Mouse (Mus musculus) liver, postnatal 0 days (tissue): ENCODE results near the gene Ttll5. TPM values are rescaled to one million over a fixed set of nuclear protein-coding genes. Genes with fewer than 3 reads are reported as not detected.

Experiments
- ATAC-seq: fragments of 200-750 bp; cut with Nextera tagmentation; 2 replicates; pipeline ENCODE4 v1.8.0; 2017; ENCODE audit warnings: mild to moderate bottlenecking, moderate library complexity
- DNase-seq: peaks from one replicate; pipeline ENCODE4 v3.0.0-alpha.2; 2016
- H3K27ac ChIP-seq: fragments of 300-500 bp; sonication (generic); 2 replicates; pipeline ENCODE4 v1.5.1; 2014; ENCODE audit warnings: antibody characterized with exemption, moderate library complexity, mild to moderate bottlenecking, low read depth
- H3K27me3 ChIP-seq: fragments of 300-500 bp; sonication (generic); 2 replicates; pipeline ENCODE4 v1.6.1; 2014; ENCODE audit warnings: low read length, control low read depth, mixed read lengths; ENCODE audit not compliant: insufficient read depth
- H3K36me3 ChIP-seq: fragments of 300-500 bp; sonication (generic); replicated peaks from 2 replicates; pipeline ENCODE4 v1.6.1; 2014; ENCODE audit warnings: mild to moderate bottlenecking, control low read depth, low read length, moderate library complexity, mixed read lengths; ENCODE audit not compliant: insufficient read depth
- H3K4me1 ChIP-seq: fragments of 300-500 bp; sonication (generic); 2 replicates; pipeline ENCODE4 v1.6.1; 2014; ENCODE audit warnings: antibody characterized with exemption, mild to moderate bottlenecking, control low read depth; ENCODE audit not compliant: insufficient read depth
- H3K4me2 ChIP-seq: fragments of 300-500 bp; sonication (generic); 2 replicates; pipeline ENCODE4 v1.6.1; 2014; ENCODE audit warnings: low read depth, mild to moderate bottlenecking, low read length, moderate library complexity, mixed read lengths
- H3K4me3 ChIP-seq: fragments of 300-500 bp; sonication (generic); 2 replicates; pipeline ENCODE4 v1.5.1; 2014; ENCODE audit warnings: low read depth, low read length
- H3K9ac ChIP-seq: fragments of 300-500 bp; sonication (generic); replicated peaks from 2 replicates; pipeline ENCODE4 v1.6.1; 2014; ENCODE audit warnings: mild to moderate bottlenecking, moderate library complexity
- H3K9me3 ChIP-seq: fragments of 300-500 bp; sonication (generic); 2 replicates; pipeline ENCODE4 v1.6.1; 2016; ENCODE audit warnings: mild to moderate bottlenecking, control low read depth, low read length, mixed read lengths
- CTCF ChIP-seq: sonication (generic); IDR thresholded peaks from 2 replicates; pipeline ENCODE4 v1.5.1; 2016; ENCODE audit warnings: antibody characterized with exemption, low read depth
- EP300 ChIP-seq: IDR thresholded peaks from 2 replicates; pipeline ENCODE4 v1.6.1; 2016; ENCODE audit warnings: antibody characterized with exemption, low read depth, mild to moderate bottlenecking
- WGBS: fragments of 180-500 bp; shearing (Covaris S2); extraction: QIAGEN DNeasy Blood & Tissue Kit; methylation state at CpG from one replicate; pipeline ENCODE4 v1.1.7; 2014; ENCODE audit not compliant: insufficient replicate concordance; 5-methylcytosine and 5-hydroxymethylcytosine counted together
- polyA plus RNA-seq: library from polyadenylated mRNA; unstranded; fragments of >200 nt; fragmentation: Nextera tagmentation; extraction: Ambion mirVana; gene quantifications from 2 replicates; pipeline ENCODE4 v1.2.1, GENCODE M21; 2015

Ttll5 gene
- polyA plus RNA-seq, 1 experiment from 2014 or later = 2.8 TPM

DNA sequence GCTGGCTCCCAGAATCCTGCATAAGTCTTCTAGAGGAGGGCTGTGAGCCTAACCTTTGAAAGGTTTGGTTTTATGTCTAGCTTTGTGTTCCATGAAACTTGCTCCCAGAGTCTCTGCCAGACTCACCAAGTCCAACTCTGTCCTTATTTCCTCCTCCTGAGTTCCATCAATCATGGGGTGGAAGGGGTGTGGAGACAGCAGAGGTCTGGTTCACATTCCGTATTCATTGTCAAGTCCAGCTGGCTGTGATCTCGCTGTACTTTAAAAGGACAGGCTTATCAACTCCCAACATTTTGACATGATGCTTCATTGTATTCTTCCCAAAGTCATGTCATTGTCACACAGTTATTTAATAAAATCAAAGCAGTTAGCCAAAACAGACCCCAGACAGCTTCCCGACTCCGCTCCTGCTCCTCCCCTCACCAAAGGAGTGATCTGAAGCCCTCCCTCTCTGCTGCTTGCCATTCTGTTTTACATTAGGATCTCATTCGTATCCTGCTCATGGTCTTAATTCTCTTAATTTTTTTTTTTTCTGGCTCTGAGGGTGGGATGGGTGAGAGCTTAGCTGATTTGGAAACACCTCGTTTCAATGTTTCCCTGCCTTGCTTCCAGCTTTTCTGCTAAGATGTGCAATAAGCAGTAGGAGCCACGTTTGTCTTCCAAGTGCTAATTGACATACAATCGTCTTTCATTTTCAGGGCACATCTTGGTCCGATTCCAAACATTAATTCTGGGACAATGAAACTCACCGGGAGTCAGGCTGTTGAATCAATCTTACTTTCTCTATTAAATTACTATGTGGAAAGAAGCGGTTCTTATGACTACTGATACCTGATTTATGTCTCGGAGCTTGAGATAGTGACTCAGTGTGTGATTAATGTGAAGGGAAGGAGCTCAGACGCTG lies 162.3 kb downstream of the Ttll5 start:
- Histone ChIP-seq H3K27ac (no peak overlapping the region), H3K36me3 (0 out of 2 replicates have a peak, but pooled peaks cover 3% of the 10 kb centered on the region), H3K27me3 (no peaks in the 10 kb centered on the region), H3K9me3 (no peaks in the 10 kb centered on the region), H3K4me1 (peaks cover 2% of the 10 kb centered on the region; the same call in 1 of the 2 replicates), H3K4me3 (no peak overlapping the region), H3K9ac (no peak overlapping the region), H3K4me2 (no peak overlapping the region)
- no peak for TF ChIP-seq CTCF
- TF ChIP-seq EP300 = no peak
- 74% methylated on average over 13 of the region's 13 CpGs for WGBS
- no peak for DNase-seq
- no peak for ATAC-seq

DNA sequence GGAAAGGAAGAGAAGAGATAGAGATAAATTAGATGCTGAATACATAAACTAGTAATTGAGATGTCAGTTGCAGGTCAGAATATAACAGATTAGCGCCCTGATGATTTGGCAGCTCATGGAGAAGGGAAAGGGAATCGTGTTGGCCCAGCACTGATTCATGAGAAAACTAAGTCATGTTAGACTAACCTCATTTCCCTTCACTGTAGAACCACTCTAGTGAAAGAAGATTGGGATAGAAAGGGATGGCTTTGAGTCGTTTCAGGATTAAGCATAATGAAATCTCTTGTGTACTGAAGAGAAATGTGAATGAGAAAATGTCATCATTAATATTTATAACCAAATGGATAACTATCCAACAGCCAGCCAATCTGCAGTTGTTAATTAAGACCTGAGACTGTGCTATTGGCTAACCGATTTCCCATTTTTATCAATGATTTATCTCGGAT lies 163.0 kb downstream of the Ttll5 start:
- no peak overlapping the region for H3K4me2 ChIP-seq
- peaks cover 2% of the 10 kb centered on the region; the same call in 1 of the 2 replicates for H3K4me1 ChIP-seq
- H3K4me3 ChIP-seq = no peak overlapping the region
- no peaks in the 10 kb centered on the region for H3K27me3 ChIP-seq
- H3K9me3 ChIP-seq = no peaks in the 10 kb centered on the region
- no peak overlapping the region for H3K9ac ChIP-seq
- TF ChIP-seq EP300 (no peak), CTCF (no peak)
- 76% methylated on average over 5 of the region's 5 CpGs for WGBS
- DNase-seq (no peak), ATAC-seq (no peak)
- H3K36me3 ChIP-seq = 0 out of 2 replicates have a peak, but pooled peaks cover 3% of the 10 kb centered on the region
- H3K27ac ChIP-seq = no peak overlapping the region

DNA sequence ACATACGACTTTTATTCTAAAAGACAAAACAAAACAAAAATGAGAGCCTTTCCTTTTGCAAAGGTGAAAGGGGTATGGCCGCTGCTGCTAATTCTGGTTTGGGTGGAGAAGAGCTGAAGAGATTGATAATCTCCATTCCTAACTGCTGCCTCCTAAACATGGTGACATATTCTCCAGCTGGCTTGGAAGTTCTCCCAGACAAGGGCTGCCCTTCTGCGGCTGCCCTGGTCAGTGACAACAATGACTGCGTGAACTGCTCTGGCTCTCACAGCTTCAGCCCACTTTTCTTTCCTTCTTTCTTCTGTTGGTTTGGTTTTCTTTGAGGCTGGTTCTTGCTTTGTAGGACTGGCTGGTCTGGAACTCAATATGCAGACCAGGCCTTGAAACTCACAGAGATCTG lies 163.7 kb downstream of the Ttll5 start:
- Histone ChIP-seq H3K4me1 (peaks cover 2% of the 10 kb centered on the region; the same call in 1 of the 2 replicates), H3K4me2 (no peak overlapping the region), H3K4me3 (no peak overlapping the region), H3K9ac (no peak overlapping the region), H3K27me3 (no peaks in the 10 kb centered on the region), H3K36me3 (0 out of 2 replicates have a peak, but pooled peaks cover 3% of the 10 kb centered on the region), H3K9me3 (no peaks in the 10 kb centered on the region), H3K27ac (no peak overlapping the region)
- TF ChIP-seq CTCF = no peak
- TF ChIP-seq EP300 = no peak
- WGBS = 90% methylated on average over 4 of the region's 4 CpGs
- ATAC-seq = no peak
- DNase-seq = no peak

DNA sequence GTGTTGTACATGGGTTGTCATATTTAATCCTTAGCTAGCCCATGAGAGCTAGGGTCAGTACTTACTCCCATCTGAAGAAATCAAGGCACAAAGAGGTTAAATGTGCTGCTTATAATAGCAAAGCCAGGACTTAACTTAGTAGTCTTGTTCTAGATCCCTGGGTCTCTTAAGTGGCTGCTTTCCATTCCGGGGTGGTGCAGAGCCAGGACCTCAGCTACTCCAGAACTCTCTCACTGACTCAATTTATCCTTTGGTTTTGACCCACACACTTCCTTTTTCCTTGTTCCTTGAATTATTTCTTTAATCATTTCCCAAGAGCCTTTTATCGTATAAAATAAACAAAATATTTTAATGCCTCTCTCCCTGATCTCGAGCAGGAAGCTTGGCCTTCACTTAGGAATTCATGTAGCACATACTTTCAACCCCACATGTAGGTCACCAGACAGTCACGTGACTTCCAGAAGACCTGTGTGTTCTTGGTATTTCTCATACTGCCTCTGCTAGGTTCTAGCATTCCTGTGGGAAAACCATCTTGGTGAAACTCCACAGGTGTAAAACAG lies 164.4 kb downstream of the Ttll5 start:
- Histone ChIP-seq H3K4me1 (peaks cover 2% of the 10 kb centered on the region; the same call in 1 of the 2 replicates), H3K4me2 (no peak overlapping the region), H3K9me3 (no peaks in the 10 kb centered on the region), H3K4me3 (no peak overlapping the region), H3K27ac (no peak overlapping the region), H3K9ac (no peak overlapping the region), H3K27me3 (no peaks in the 10 kb centered on the region), H3K36me3 (0 out of 2 replicates have a peak, but pooled peaks cover 3% of the 10 kb centered on the region)
- ATAC-seq (no peak), DNase-seq (no peak)
- no peak for TF ChIP-seq EP300
- TF ChIP-seq CTCF = no peak
- 78% methylated on average over 4 of the region's 4 CpGs for WGBS

DNA sequence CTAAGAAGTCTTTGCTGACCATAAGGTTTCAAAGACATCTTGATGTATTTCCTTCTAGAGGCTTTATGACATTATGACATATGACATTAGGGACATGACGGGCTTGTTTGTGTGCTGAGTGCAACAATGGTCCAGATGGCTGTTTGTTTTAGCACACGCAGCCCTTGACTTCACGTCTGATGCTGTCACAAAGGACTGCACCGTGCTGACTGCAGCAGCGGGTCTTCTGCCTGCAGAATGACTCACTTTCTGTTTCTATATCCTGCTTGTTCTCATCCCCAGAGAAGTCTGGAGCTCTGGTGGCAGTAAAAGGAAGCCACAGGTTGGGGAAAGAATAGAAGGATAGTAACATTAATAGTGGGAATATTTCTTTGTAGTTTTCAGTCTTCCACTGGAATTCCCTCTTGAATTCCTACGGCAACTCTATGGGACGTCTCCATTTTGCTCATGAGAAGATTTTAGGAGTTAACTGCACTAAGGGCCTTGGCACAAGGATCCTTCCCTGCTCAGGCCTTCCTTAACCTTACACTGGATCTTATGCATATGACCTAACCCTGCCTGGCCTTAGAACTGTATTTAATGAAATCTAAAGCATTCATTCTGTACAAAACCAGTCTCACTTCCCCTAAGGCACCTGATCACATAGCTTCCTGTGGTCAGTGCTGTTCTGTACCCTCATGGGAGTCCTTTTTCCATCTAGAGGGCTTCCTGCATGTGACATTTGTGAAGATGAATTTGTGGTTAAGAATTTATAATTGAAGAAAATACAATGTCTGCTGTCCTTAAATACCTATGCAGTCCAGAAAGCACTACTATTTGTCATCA lies 167.8 kb downstream of the Ttll5 start:
- peak; percentile 58 for ATAC-seq
- H3K27ac ChIP-seq = no peak overlapping the region
- no peak overlapping the region for H3K9ac ChIP-seq
- H3K4me1 ChIP-seq = no peaks in the 10 kb centered on the region
- H3K36me3 ChIP-seq = 0 out of 2 replicates have a peak, but pooled peaks cover 6% of the 10 kb centered on the region
- TF ChIP-seq CTCF (no peak), EP300 (no peak)
- H3K4me3 ChIP-seq = no peak overlapping the region
- H3K9me3 ChIP-seq = no peaks in the 10 kb centered on the region
- DNase-seq = no peak
- no peaks in the 10 kb centered on the region for H3K27me3 ChIP-seq
- no peak overlapping the region for H3K4me2 ChIP-seq
- WGBS = 61% methylated on average over 7 of the region's 7 CpGs
